Mouse (Mus musculus) cerebral cortex, adult 2 months (tissue): ENCODE results near the gene Rpl29.

Source experiments
- WGBS: fragments of 180-500 bp; shearing (Covaris S2); methylation state at CpG from one replicate; pipeline ENCODE4 v1.1.7; 2018; 5-methylcytosine and 5-hydroxymethylcytosine counted together

Gene Rpl29

GRCm38 (mm10) chr9:106429221-106430014 is at the start of gene Rpl29:
Gene Rpl29, plus strand, starts transcription at chr9:106429454.
- under 1% methylated on average over 55 of the region's 55 CpGs for WGBS

- WGBS = 56% methylated on average over 12 of the region's 12 CpGs
Observed at GRCm38 (mm10) chr9:106386181-106386864, 42.9 kb upstream of the Rpl29 start.

- 74% methylated on average over 11 of the region's 11 CpGs for WGBS
Observed at GRCm38 (mm10) chr9:106392828-106393527, 36.3 kb upstream of the Rpl29 start.

DNA sequence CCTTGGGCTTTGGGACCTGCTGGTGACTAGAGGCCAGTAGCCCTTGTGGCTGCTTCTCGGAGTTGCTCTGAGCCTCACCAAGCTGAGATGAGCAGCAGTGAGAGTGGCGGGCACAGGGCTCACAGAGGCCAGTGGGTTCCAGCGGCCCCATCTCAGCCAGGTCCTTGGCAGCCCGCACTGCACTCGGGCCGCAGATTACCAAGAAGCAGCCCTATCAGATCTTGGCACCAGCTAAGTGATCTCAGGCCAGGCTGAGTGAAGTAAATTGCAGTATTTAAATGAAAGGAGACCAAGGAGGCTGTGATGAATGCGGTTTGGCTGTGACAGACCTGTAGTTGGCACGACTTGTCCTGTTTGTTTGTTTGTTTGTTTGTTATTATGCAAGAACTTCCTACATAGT is 35.7 kb upstream of the Rpl29 start:
- WGBS = 57% methylated on average over 8 of the region's 8 CpGs

- WGBS = 61% methylated on average over 11 of the region's 11 CpGs
Observed at GRCm38 (mm10) chr9:106394649-106395602, 34.3 kb upstream of the Rpl29 start.

- 94% methylated on average over 4 of the region's 4 CpGs for WGBS
Observed at GRCm38 (mm10) chr9:106397733-106398132, 31.5 kb upstream of the Rpl29 start.

GRCm38 (mm10) chr9:106398667-106399311 is 30.5 kb upstream of the Rpl29 start:
- 74% methylated on average over 9 of the region's 9 CpGs for WGBS

GRCm38 (mm10) chr9:106399808-106400207 is 29.4 kb upstream of the Rpl29 start:
- WGBS = 92% methylated on average over 3 of the region's 3 CpGs

DNA sequence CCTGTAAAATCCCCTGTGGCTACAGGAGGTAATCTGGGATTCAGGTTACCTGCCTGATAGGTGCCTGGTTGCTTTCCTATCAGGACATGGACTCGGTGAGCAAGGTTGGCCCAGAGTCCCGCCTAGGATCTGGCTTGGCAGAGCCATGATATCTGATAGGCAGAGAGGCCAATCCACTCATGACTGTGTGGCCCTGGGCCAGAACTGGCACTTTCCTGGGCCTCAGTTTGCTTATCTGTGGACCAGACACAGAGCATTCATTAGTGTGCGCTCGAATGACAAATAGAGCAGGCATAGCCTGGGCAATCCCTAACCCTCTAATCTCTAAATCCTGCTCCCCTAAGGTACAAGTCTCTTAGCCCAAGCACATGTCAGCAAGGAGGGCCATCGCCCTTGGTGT is 27.1 kb upstream of the Rpl29 start:
- 81% methylated on average over 5 of the region's 5 CpGs for WGBS

GRCm38 (mm10) chr9:106402607-106403375 is 26.5 kb upstream of the Rpl29 start:
- 51% methylated on average over 16 of the region's 16 CpGs for WGBS

- 65% methylated on average over 6 of the region's 6 CpGs for WGBS
Observed at GRCm38 (mm10) chr9:106405275-106405674, 24.0 kb upstream of the Rpl29 start.

GRCm38 (mm10) chr9:106406443-106407078 is 22.7 kb upstream of the Rpl29 start:
- 39% methylated on average over 8 of the region's 8 CpGs for WGBS

GRCm38 (mm10) chr9:106409096-106409495 is 20.2 kb upstream of the Rpl29 start:
- 97% methylated on average over 4 of the region's 4 CpGs for WGBS

GRCm38 (mm10) chr9:106410086-106410650 is 19.1 kb upstream of the Rpl29 start:
- 87% methylated on average over 2 of the region's 2 CpGs for WGBS

DNA sequence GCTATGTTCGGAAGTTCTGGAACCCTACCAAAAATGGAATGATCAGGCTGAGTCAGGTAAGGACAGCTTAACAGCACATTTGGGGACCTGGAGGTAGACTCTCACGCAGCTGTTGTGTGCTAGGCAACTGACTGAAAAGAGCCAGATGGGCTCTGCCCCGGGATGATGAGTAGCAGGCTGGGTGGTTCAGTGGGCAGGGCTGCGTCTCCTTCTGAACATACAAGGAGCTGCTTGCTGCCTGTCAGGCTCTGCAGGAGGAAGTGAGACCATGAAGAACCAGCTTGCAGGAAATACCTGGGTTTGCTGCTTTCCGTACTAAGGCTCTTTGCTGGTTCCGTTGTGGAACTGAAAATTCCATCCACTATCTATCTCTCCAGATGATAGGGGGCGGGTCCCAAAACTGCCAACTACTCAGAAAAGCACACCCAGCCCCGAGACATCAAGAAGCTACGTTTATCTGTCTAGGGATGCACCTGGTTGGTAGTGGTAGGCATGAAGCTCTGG is 18.1 kb upstream of the Rpl29 start:
- 39% methylated on average over 9 of the region's 9 CpGs for WGBS

GRCm38 (mm10) chr9:106411729-106412128 is 17.5 kb upstream of the Rpl29 start:
- 82% methylated on average over 6 of the region's 6 CpGs for WGBS

DNA sequence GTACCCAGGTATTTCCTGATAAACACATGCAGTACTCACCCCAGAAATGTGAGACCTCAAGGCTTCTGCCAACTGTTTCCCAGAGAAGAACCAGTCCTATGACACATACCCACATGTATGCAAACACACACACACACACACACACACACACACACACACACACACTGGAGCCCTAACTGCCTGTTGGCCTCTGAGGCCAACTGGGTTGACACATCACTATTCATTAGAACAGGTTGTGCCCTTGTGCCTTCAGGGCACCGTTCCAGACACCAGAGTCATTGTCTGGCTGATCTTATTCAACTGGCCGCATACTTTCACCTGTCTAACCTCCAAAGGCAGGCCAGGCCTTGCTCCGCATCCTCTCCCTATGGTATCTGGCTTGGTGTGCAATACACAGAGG is 17.0 kb upstream of the Rpl29 start:
- WGBS = 90% methylated on average over 3 of the region's 3 CpGs

DNA sequence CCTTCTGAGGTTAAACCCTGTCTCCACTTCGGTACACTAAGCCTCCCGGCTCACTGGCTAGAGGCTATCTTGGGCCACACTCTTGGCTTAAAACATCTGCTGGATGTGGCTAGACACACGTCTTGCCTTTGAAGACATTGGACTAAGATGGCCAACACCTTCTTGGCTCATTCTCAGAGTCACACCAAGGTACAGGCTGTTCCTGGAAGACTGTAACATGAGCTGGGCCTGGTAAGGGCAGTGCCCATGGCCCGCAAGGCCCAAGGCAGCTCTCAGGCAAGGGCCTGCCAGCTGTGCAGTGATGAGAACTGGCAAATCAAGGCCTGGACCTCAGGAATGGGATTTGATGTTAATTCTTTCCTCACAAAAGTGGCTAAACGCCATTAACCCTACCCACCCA is 15.6 kb upstream of the Rpl29 start:
- WGBS = 96% methylated on average over 5 of the region's 5 CpGs

- 47% methylated on average over 6 of the region's 6 CpGs for WGBS
Observed at GRCm38 (mm10) chr9:106416826-106417225, 12.4 kb upstream of the Rpl29 start.
